Mouse (Mus musculus) forebrain, postnatal 0 days (tissue): ENCODE measurements around the gene Opn3. TPM values are rescaled to one million over a fixed set of nuclear protein-coding genes. Genes with fewer than 3 reads are reported as not detected.

ENCODE experiments used
- ATAC-seq: fragments of 200-750 bp; cut with Nextera tagmentation; 2 replicates; pipeline ENCODE4 v1.8.0; 2017; ENCODE audit warnings: mild to moderate bottlenecking, moderate library complexity
- DNase-seq: peaks from one replicate; pipeline ENCODE4 v3.0.0-alpha.2; 2015
- H3K27ac ChIP-seq: fragments of 300-500 bp; sonication (generic); 2 replicates; pipeline ENCODE4 v1.5.1; 2014; ENCODE audit warnings: low read depth, mild to moderate bottlenecking, antibody characterized with exemption, low read length, moderate library complexity, mixed read lengths
- H3K27me3 ChIP-seq: fragments of 300-500 bp; sonication (generic); 2 replicates; pipeline ENCODE4 v1.6.1; 2014; ENCODE audit warnings: mild to moderate bottlenecking, low read length, mixed read lengths; ENCODE audit not compliant: insufficient read depth
- H3K36me3 ChIP-seq: fragments of 300-500 bp; sonication (generic); 2 replicates; pipeline ENCODE4 v1.6.1; 2014; ENCODE audit warnings: mild to moderate bottlenecking, moderate library complexity; ENCODE audit not compliant: insufficient read depth
- H3K4me1 ChIP-seq: fragments of 300-500 bp; sonication (generic); 2 replicates; pipeline ENCODE4 v1.6.1; 2014; ENCODE audit warnings: antibody characterized with exemption; ENCODE audit not compliant: insufficient read depth
- H3K4me2 ChIP-seq: fragments of 300-500 bp; sonication (generic); 2 replicates; pipeline ENCODE4 v1.6.1; 2014; ENCODE audit warnings: low read depth, mild to moderate bottlenecking, moderate library complexity
- H3K4me3 ChIP-seq: fragments of 300-500 bp; sonication (generic); 2 replicates; pipeline ENCODE4 v1.5.1; 2014; ENCODE audit warnings: low read depth, low read length, mixed read lengths
- H3K9ac ChIP-seq: fragments of 300-500 bp; sonication (generic); 2 replicates; pipeline ENCODE4 v1.6.1; 2014; ENCODE audit warnings: mild to moderate bottlenecking
- H3K9me3 ChIP-seq: fragments of 300-500 bp; sonication (generic); 2 replicates; pipeline ENCODE4 v1.6.1; 2016; ENCODE audit warnings: low read length
- CTCF ChIP-seq: sonication (generic); IDR thresholded peaks from 2 replicates; pipeline ENCODE4 v1.5.1; 2016; ENCODE audit warnings: antibody characterized with exemption, control low read depth, low read depth
- WGBS: fragments of 180-500 bp; shearing (Covaris S2); extraction: QIAGEN DNeasy Blood & Tissue Kit; methylation state at CpG from one replicate; pipeline ENCODE4 v1.1.7; 2014; 5-methylcytosine and 5-hydroxymethylcytosine counted together
- polyA plus RNA-seq: library from polyadenylated mRNA; unstranded; fragments of >200 nt; fragmentation: Nextera tagmentation; extraction: Ambion mirVana; gene quantifications from 2 replicates; pipeline ENCODE4 v1.2.1, GENCODE M21; 2015
- total RNA-seq: library from RNA; depleted of rRNA; stranded (reverse); fragments of >200 nt; gene quantifications from 2 replicates; pipeline ENCODE4 v1.2.3, GENCODE M21; 2014

Opn3 gene
- total and polyA plus RNA-seq, 2 experiments from 2014 or later: 6.4 to 9.0 TPM

DNA sequence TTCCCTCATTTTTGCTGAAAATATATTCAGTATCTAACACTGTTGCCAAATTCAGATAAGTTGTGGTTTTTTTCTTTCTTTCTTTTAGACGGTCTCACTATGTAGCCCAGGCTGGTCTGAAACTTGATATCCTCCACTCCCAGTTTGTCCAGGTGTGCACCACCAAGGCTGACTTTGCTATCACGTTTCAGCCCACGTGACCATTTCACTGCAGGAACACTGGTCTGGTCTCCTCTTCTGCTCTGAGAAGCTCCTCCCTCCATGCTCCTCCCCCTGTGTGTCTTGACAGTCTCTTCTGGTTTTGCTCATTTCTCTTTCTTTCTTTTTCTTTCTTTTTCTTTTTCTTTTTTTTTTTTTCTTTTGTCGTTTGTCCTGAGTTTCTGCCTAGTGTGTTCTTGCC is 7.2 kb upstream of the Opn3 start:
- Histone ChIP-seq H3K4me2 (no peak overlapping the region), H3K4me1 (no peaks in the 10 kb centered on the region), H3K27ac (no peak overlapping the region), H3K9me3 (no peaks in the 10 kb centered on the region), H3K4me3 (no peak overlapping the region), H3K36me3 (no peaks in the 10 kb centered on the region), H3K27me3 (no peaks in the 10 kb centered on the region), H3K9ac (no peak overlapping the region)
- 44% methylated on average over 4 of the region's 4 CpGs for WGBS
- ATAC-seq: no peak
- TF ChIP-seq CTCF: no peak
- no peak for DNase-seq

- 60% methylated on average over 3 of the region's 3 CpGs for WGBS
- Histone ChIP-seq H3K27ac (no peak overlapping the region), H3K4me2 (no peak overlapping the region), H3K9me3 (no peaks in the 10 kb centered on the region), H3K4me1 (no peaks in the 10 kb centered on the region), H3K4me3 (no peak overlapping the region), H3K9ac (no peak overlapping the region), H3K36me3 (no peaks in the 10 kb centered on the region), H3K27me3 (no peaks in the 10 kb centered on the region)
- TF ChIP-seq CTCF: no peak
- ATAC-seq (no peak), DNase-seq (no peak)
Observed at GRCm38 (mm10) chr1:175699375-175699774, 6.8 kb upstream of the Opn3 start.

- Histone ChIP-seq H3K4me2 (no peak within 1 kb of the TSS), H3K27ac (no peak within 1 kb of the TSS), H3K4me3 (no peak within 1 kb of the TSS), H3K9me3 (no peaks in the 10 kb centered on the region), H3K4me1 (no peaks in the 10 kb centered on the region), H3K27me3 (no peaks in the 10 kb centered on the region), H3K36me3 (no peaks in the 10 kb centered on the region), H3K9ac (no peak within 1 kb of the TSS)
- DNase-seq (no peak), ATAC-seq (no peak)
- no peak for TF ChIP-seq CTCF
- 77% methylated on average over 1 of the region's 1 CpGs for WGBS
Observed at GRCm38 (mm10) chr1:175698293-175698692, 5.7 kb upstream of the Opn3 start, which contains the start of gene Wdr64. Wdr64 (plus strand) TSS chr1:175698593.

GRCm38 (mm10) chr1:175693429-175693960 is 919 bp upstream of the Opn3 start:
- TF ChIP-seq CTCF: no peak
- Histone ChIP-seq H3K9ac (no peak overlapping the region), H3K4me2 (peak overlapping the region; percentile 95), H3K27ac (peak overlapping the region; percentile 84; the same call in 1 of the 2 replicates), H3K27me3 (no peaks in the 10 kb centered on the region), H3K9me3 (no peaks in the 10 kb centered on the region), H3K4me3 (peak overlapping the region; percentile 90; the same call in 1 of the 2 replicates), H3K4me1 (peaks cover 5% of the 10 kb centered on the region), H3K36me3 (no peaks in the 10 kb centered on the region)
- ATAC-seq: no peak
- DNase-seq: no peak
- WGBS: 36% methylated on average over 12 of the region's 12 CpGs

DNA sequence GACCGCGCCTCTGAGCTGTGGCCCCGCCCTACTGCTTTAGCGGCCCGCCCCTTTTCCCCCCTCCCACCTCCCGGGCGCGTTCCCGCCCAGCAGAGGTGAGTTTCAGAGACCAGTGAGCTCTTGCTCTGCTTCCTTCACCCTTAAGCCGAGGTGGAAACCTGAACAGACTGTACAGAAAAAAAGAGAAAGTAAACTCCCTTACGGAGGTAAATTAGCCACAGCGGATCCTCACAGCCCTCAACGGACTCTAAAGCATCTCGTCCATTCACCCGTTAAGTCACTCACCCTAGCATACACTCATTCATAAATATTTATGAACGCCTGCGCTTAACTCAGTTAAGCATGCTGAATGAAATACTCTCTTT is 403 bp upstream of the Opn3 start:
- Histone ChIP-seq H3K9ac (no peak overlapping the region), H3K4me1 (peaks cover 5% of the 10 kb centered on the region), H3K27me3 (no peaks in the 10 kb centered on the region), H3K36me3 (peaks cover under 1% of the 10 kb centered on the region; the same call in 1 of the 2 replicates), H3K4me3 (peak overlapping the region; percentile 90), H3K27ac (peak overlapping the region; percentile 84; the same call in 1 of the 2 replicates), H3K9me3 (no peaks in the 10 kb centered on the region), H3K4me2 (peak overlapping the region; percentile 95)
- no peak for DNase-seq
- TF ChIP-seq CTCF: no peak
- WGBS: 6% methylated on average over 17 of the region's 17 CpGs
- ATAC-seq: peak; percentile 58

GRCm38 (mm10) chr1:175691686-175692245 is 810 bp downstream of the Opn3 start:
- H3K27ac ChIP-seq: peak overlapping the region; percentile 84; the same call in 1 of the 2 replicates
- H3K36me3 ChIP-seq: peaks cover 5% of the 10 kb centered on the region; the same call in 1 of the 2 replicates
- H3K9me3 ChIP-seq: no peaks in the 10 kb centered on the region
- ATAC-seq (no peak; the same call in 1 of the 2 replicates), DNase-seq (no peak)
- peaks cover 5% of the 10 kb centered on the region for H3K4me1 ChIP-seq
- peak overlapping the region; percentile 82 for H3K9ac ChIP-seq
- WGBS: 1% methylated on average over 22 of the region's 22 CpGs
- H3K27me3 ChIP-seq: no peaks in the 10 kb centered on the region
- peak overlapping the region; percentile 95 for H3K4me2 ChIP-seq
- TF ChIP-seq CTCF: no peak
- peak overlapping the region; percentile 90 for H3K4me3 ChIP-seq

GRCm38 (mm10) chr1:175680995-175681394 is 11.6 kb downstream of the Opn3 start:
- Histone ChIP-seq H3K36me3 (no peaks in the 10 kb centered on the region), H3K4me3 (no peak overlapping the region), H3K4me1 (no peaks in the 10 kb centered on the region), H3K27ac (no peak overlapping the region), H3K4me2 (no peak overlapping the region), H3K9me3 (no peaks in the 10 kb centered on the region), H3K27me3 (no peaks in the 10 kb centered on the region), H3K9ac (no peak overlapping the region)
- 80% methylated on average over 6 of the region's 6 CpGs for WGBS
- ATAC-seq (no peak), DNase-seq (no peak)
- TF ChIP-seq CTCF: no peak
